Mouse (Mus musculus) adrenal gland, adult 18-20 months (tissue): ENCODE measurements around the gene Mymx. TPM values are rescaled to one million over a fixed set of nuclear protein-coding genes. Genes with fewer than 3 reads are reported as not detected.

Experiments used
- DNase-seq, 2 experiments: peaks; one replicate each; pipeline ENCODE4 v3.0.0; 2021 to 2022; ENCODE audit warnings: low spot score in 2 of 2
- total RNA-seq, 2 experiments: library from RNA; stranded (reverse); gene quantifications; 1 replicate in 1 of 2; 2 replicates in 1 of 2; pipeline ENCODE4 v1.2.3; 2021

Mymx gene
- total RNA-seq, 2 experiments from 2014 or later, result not detected

- peak; percentile 99 for DNase-seq
Measured at GRCm38 (mm10) chr17:45573087-45573779, 28.7 kb downstream of the Mymx start, which contains the start of gene Hsp90ab1. Gene Hsp90ab1, minus strand, starts transcription at chr17:45573271.

- DNase-seq, result peak; percentile 75 to 77
Measured at GRCm38 (mm10) chr17:45572103-45573086, 29.5 kb downstream of the Mymx start.

- no peak for DNase-seq
Measured at GRCm38 (mm10) chr17:45569999-45570398, 31.9 kb downstream of the Mymx start.

GRCm38 (mm10) chr17:45568990-45569389, 32.9 kb downstream of the Mymx start:
- DNase-seq, result no peak

GRCm38 (mm10) chr17:45567162-45567601, 34.7 kb downstream of the Mymx start:
- no peak for DNase-seq

- DNase-seq, result no peak
Measured at GRCm38 (mm10) chr17:45566360-45567161, 35.3 kb downstream of the Mymx start.

GRCm38 (mm10) chr17:45566031-45566359, 35.9 kb downstream of the Mymx start:
- no peak for DNase-seq

GRCm38 (mm10) chr17:45565103-45565502, 36.8 kb downstream of the Mymx start:
- DNase-seq, result no peak

- DNase-seq, result no peak
Measured at GRCm38 (mm10) chr17:45564531-45565084, 37.3 kb downstream of the Mymx start.

- DNase-seq, result peak; percentile 95 to 96
Measured at GRCm38 (mm10) chr17:45563655-45564530, 38.0 kb downstream of the Mymx start, which contains the start of gene Slc35b2. Gene Slc35b2, plus strand, starts transcription at chr17:45563874.

- no peak for DNase-seq
Measured at GRCm38 (mm10) chr17:45563216-45563615, 38.7 kb downstream of the Mymx start.

GRCm38 (mm10) chr17:45559732-45560525, 42.0 kb downstream of the Mymx start:
- DNase-seq, result no peak

- DNase-seq, result no peak
Measured at GRCm38 (mm10) chr17:45557998-45558862, 43.7 kb downstream of the Mymx start.

GRCm38 (mm10) chr17:45557246-45557824, 44.6 kb downstream of the Mymx start:
- DNase-seq, result no peak

GRCm38 (mm10) chr17:45556514-45557245, 45.2 kb downstream of the Mymx start:
- no peak for DNase-seq

GRCm38 (mm10) chr17:45556107-45556489, 45.8 kb downstream of the Mymx start:
- no peak for DNase-seq
